Mouse (Mus musculus): Measurements from ENCODE around the gene Mvk. TPM values are rescaled to one million over a fixed set of nuclear protein-coding genes. Genes with fewer than 3 reads are reported as not detected.

Mvk gene
- polyA plus RNA-seq (2012; ENCODE audit: insufficient read depth, low replicate concordance): 131 and 255 TPM in 2 replicates

- Histone ChIP-seq H3K36me3 (replicated peaks; ENCODE audit: low read length) (peaks cover 51% of the 10 kb centered on the region), H3K4me3 (replicated peaks) (peak within 1 kb of the TSS; percentile 90), H3K4me1 (peaks cover 29% of the 10 kb centered on the region)
Observed at GRCm38 (mm10) chr5:114443566-114444367, at the start of gene Mvk, which contains the start of gene Mmab. Gene Mvk, plus strand, starts transcription at chr5:114444269. Gene Mmab, minus strand, starts transcription at chr5:114444060.

GRCm38 (mm10) chr5:114406592-114406991 lies 37.5 kb upstream of the Mvk start:
- H3K4me3 ChIP-seq (replicated peaks): no peak overlapping the region
- H3K27me3 ChIP-seq (replicated peaks): no peaks in the 10 kb centered on the region
- peaks cover 32% of the 10 kb centered on the region for H3K4me1 ChIP-seq
- no peak for TF ChIP-seq GATA1 (IDR thresholded peaks at IDR 0.05; ENCODE audit: borderline replicate concordance, low read length)
- TF ChIP-seq FLI1 (IDR thresholded peaks at IDR 0.05; ENCODE audit: low read length): no peak
- peaks cover 100% of the 10 kb centered on the region for H3K36me3 ChIP-seq (replicated peaks; ENCODE audit: low read length)
- H3K9me3 ChIP-seq: no peaks in the 10 kb centered on the region

More at GRCm38 (mm10) chr5:114443566-114444367, at the start of gene Mvk, which contains the start of gene Mmab:
- Histone ChIP-seq H3K9me3 (no peaks in the 10 kb centered on the region), H3K27me3 (replicated peaks) (no peaks in the 10 kb centered on the region)
- TF ChIP-seq FLI1 (IDR thresholded peaks at IDR 0.05; ENCODE audit: low read length): no peak
- TF ChIP-seq GATA1 (IDR thresholded peaks at IDR 0.05; ENCODE audit: borderline replicate concordance, low read length): peak; percentile 72; the same call in 1 of the 3 replicates

DNA sequence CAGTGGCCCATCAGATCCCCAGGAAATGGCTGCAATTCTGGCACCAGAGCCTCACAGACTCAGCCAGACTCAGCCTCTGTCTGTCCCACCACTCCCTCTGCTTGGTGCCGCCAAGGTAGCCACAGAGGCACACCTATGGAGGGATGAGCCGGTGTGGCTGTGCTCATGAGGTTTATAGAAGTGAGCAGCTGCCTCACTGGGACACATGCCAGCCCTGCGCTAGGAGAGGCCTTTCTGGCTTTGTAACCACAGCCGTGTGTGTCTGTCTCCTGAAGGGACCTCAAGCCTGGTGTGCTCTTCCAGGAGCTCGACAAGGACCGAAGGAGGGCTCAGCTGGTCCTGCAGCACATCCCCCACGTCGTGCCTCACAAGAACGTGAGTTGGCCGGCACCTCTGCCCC lies 36.8 kb upstream of the Mvk start:
- Histone ChIP-seq H3K4me1 (peaks cover 36% of the 10 kb centered on the region), H3K9me3 (no peaks in the 10 kb centered on the region), H3K36me3 (replicated peaks; ENCODE audit: low read length) (peaks cover 100% of the 10 kb centered on the region), H3K27me3 (replicated peaks) (no peaks in the 10 kb centered on the region), H3K4me3 (replicated peaks) (no peak overlapping the region)
- TF ChIP-seq FLI1 (IDR thresholded peaks at IDR 0.05; ENCODE audit: low read length): no peak
- no peak for TF ChIP-seq GATA1 (IDR thresholded peaks at IDR 0.05; ENCODE audit: borderline replicate concordance, low read length)

DNA sequence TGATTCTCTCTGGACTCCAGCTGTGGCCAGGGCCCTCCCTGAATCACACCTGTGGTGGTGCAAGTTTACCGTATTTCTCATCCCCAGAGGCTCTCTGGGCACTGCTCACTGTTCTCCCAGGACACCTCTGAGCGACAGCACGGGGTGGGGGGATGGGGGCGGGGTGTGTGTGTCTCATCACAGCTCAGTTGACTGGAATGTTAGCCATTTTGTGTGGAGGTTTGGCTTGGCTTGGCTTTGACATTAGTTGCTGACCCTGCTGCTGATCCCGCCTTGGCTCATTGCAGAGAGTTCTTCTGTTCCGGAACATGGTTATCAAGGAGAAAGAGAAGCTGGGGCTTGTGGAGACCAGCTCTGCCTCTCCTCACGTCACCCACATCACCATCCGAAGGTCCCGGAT lies 36.3 kb upstream of the Mvk start:
- H3K9me3 ChIP-seq: no peaks in the 10 kb centered on the region
- H3K4me1 ChIP-seq: peaks cover 36% of the 10 kb centered on the region
- H3K27me3 ChIP-seq (replicated peaks): no peaks in the 10 kb centered on the region
- TF ChIP-seq FLI1 (IDR thresholded peaks at IDR 0.05; ENCODE audit: low read length): no peak
- no peak for TF ChIP-seq GATA1 (IDR thresholded peaks at IDR 0.05; ENCODE audit: borderline replicate concordance, low read length)
- no peak overlapping the region for H3K4me3 ChIP-seq (replicated peaks)
- peaks cover 100% of the 10 kb centered on the region for H3K36me3 ChIP-seq (replicated peaks; ENCODE audit: low read length)

- H3K4me3 ChIP-seq (replicated peaks): no peak overlapping the region
- peaks cover 36% of the 10 kb centered on the region for H3K4me1 ChIP-seq
- H3K9me3 ChIP-seq: no peaks in the 10 kb centered on the region
- peaks cover 100% of the 10 kb centered on the region for H3K36me3 ChIP-seq (replicated peaks; ENCODE audit: low read length)
- TF ChIP-seq GATA1 (IDR thresholded peaks at IDR 0.05; ENCODE audit: borderline replicate concordance, low read length): no peak
- no peak for TF ChIP-seq FLI1 (IDR thresholded peaks at IDR 0.05; ENCODE audit: low read length)
- no peaks in the 10 kb centered on the region for H3K27me3 ChIP-seq (replicated peaks)
Observed at GRCm38 (mm10) chr5:114408846-114409245, 35.2 kb upstream of the Mvk start.

GRCm38 (mm10) chr5:114410429-114410828 lies 33.6 kb upstream of the Mvk start:
- H3K4me3 ChIP-seq (replicated peaks): no peak overlapping the region
- H3K9me3 ChIP-seq: no peaks in the 10 kb centered on the region
- TF ChIP-seq FLI1 (IDR thresholded peaks at IDR 0.05; ENCODE audit: low read length): no peak
- no peaks in the 10 kb centered on the region for H3K27me3 ChIP-seq (replicated peaks)
- H3K4me1 ChIP-seq: peaks cover 36% of the 10 kb centered on the region
- H3K36me3 ChIP-seq (replicated peaks; ENCODE audit: low read length): peaks cover 100% of the 10 kb centered on the region

GRCm38 (mm10) chr5:114412361-114412998 lies 31.6 kb upstream of the Mvk start:
- no peak for TF ChIP-seq FLI1 (IDR thresholded peaks at IDR 0.05; ENCODE audit: low read length)
- peaks cover 43% of the 10 kb centered on the region for H3K4me1 ChIP-seq
- H3K27me3 ChIP-seq (replicated peaks): no peaks in the 10 kb centered on the region
- H3K9me3 ChIP-seq: no peaks in the 10 kb centered on the region
- peaks cover 100% of the 10 kb centered on the region for H3K36me3 ChIP-seq (replicated peaks; ENCODE audit: low read length)
- no peak overlapping the region for H3K4me3 ChIP-seq (replicated peaks)

- H3K36me3 ChIP-seq (replicated peaks; ENCODE audit: low read length): peaks cover 100% of the 10 kb centered on the region
- TF ChIP-seq FLI1 (IDR thresholded peaks at IDR 0.05; ENCODE audit: low read length) (no peak), GATA1 (IDR thresholded peaks at IDR 0.05; ENCODE audit: borderline replicate concordance, low read length) (no peak)
- H3K27me3 ChIP-seq (replicated peaks): no peaks in the 10 kb centered on the region
- H3K4me1 ChIP-seq: peaks cover 45% of the 10 kb centered on the region
- H3K9me3 ChIP-seq: no peaks in the 10 kb centered on the region
- no peak overlapping the region for H3K4me3 ChIP-seq (replicated peaks)
Observed at GRCm38 (mm10) chr5:114413067-114413735, 30.9 kb upstream of the Mvk start.

DNA sequence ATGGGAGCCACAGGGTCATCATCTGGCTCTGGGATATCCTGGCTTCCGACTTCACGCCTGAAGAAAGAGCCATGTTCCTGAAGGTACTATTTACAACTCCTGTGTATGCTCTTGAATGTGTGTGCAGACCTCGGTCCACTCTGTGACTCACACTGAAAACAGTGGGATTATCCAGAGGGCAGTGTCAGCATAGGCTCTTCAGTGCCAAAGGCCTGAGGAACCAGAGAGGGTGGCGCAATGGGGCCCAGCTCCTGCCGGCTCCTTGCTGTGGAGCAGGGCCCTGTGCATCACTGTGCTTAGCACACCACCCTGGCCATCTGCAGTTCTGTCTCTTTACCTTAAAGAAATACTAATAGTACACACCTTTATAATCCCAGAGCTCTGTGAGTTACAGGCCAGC lies 28.5 kb upstream of the Mvk start:
- no peak overlapping the region for H3K4me3 ChIP-seq (replicated peaks)
- peaks cover 31% of the 10 kb centered on the region for H3K4me1 ChIP-seq
- H3K27me3 ChIP-seq (replicated peaks): no peaks in the 10 kb centered on the region
- H3K9me3 ChIP-seq: no peaks in the 10 kb centered on the region
- TF ChIP-seq FLI1 (IDR thresholded peaks at IDR 0.05; ENCODE audit: low read length) (no peak), GATA1 (IDR thresholded peaks at IDR 0.05; ENCODE audit: borderline replicate concordance, low read length) (no peak)
- H3K36me3 ChIP-seq (replicated peaks; ENCODE audit: low read length): peaks cover 100% of the 10 kb centered on the region

- Histone ChIP-seq H3K9me3 (no peaks in the 10 kb centered on the region), H3K27me3 (replicated peaks) (no peaks in the 10 kb centered on the region), H3K4me1 (peaks cover 18% of the 10 kb centered on the region), H3K4me3 (replicated peaks) (peak overlapping the region; percentile 44), H3K36me3 (replicated peaks; ENCODE audit: low read length) (peaks cover 100% of the 10 kb centered on the region)
- no peak for TF ChIP-seq GATA1 (IDR thresholded peaks at IDR 0.05; ENCODE audit: borderline replicate concordance, low read length)
- no peak for TF ChIP-seq FLI1 (IDR thresholded peaks at IDR 0.05; ENCODE audit: low read length)
Observed at GRCm38 (mm10) chr5:114416855-114417254, 27.2 kb upstream of the Mvk start.

Data from megakaryocyte, embryonic 14.5 days (primary cell).